Mouse (Mus musculus): Measurements from ENCODE around the gene Carm1. TPM values are rescaled to one million over a fixed set of nuclear protein-coding genes. Genes with fewer than 3 reads are reported as not detected.

Gene Carm1
- polyA plus RNA-seq, 1 experiment from 2014 or later: 32.1 TPM

- Histone ChIP-seq H3K4me3 (ENCODE audit: low read length) (no peak overlapping the region), H3K9ac (replicated peaks; ENCODE audit: low read length) (no peak overlapping the region), H3K4me2 (replicated peaks; ENCODE audit: low read depth, low read length) (no peak overlapping the region), H3K4me1 (ENCODE audit: insufficient read depth, low read length) (no peaks in the 10 kb centered on the region), H3K36me3 (ENCODE audit: insufficient read depth, low read length) (peaks cover 34% of the 10 kb centered on the region), H3K27ac (ENCODE audit: low read length) (no peak overlapping the region), H3K9me3 (ENCODE audit: low read length) (no peaks in the 10 kb centered on the region), H3K27me3 (ENCODE audit: insufficient read depth, low read length) (no peaks in the 10 kb centered on the region)
- ATAC-seq (ENCODE audit: low FRiP score, low TSS enrichment): no peak
- WGBS: 56% methylated on average over 8 of the region's 8 CpGs
These were observed 22.1 kb downstream of the Carm1 start for GRCm38 (mm10) chr9:21568657-21569255.

- Histone ChIP-seq H3K9ac (replicated peaks; ENCODE audit: low read length) (no peak overlapping the region), H3K9me3 (ENCODE audit: low read length) (no peaks in the 10 kb centered on the region), H3K36me3 (ENCODE audit: insufficient read depth, low read length) (peaks cover 66% of the 10 kb centered on the region), H3K4me3 (ENCODE audit: low read length) (no peak overlapping the region), H3K27me3 (ENCODE audit: insufficient read depth, low read length) (no peaks in the 10 kb centered on the region), H3K4me2 (replicated peaks; ENCODE audit: low read depth, low read length) (no peak overlapping the region), H3K27ac (ENCODE audit: low read length) (no peak overlapping the region), H3K4me1 (ENCODE audit: insufficient read depth, low read length) (no peaks in the 10 kb centered on the region)
- ATAC-seq (ENCODE audit: low FRiP score, low TSS enrichment): no peak
- 95% methylated on average over 8 of the region's 8 CpGs for WGBS
These were observed 27.5 kb downstream of the Carm1 start for GRCm38 (mm10) chr9:21574012-21574801.

- WGBS: 87% methylated on average over 10 of the region's 10 CpGs
- no peak overlapping the region for H3K4me3 ChIP-seq (ENCODE audit: low read length)
- no peaks in the 10 kb centered on the region for H3K9me3 ChIP-seq (ENCODE audit: low read length)
- 0 out of 2 replicates have a peak, but pooled peaks have one; percentile 20 for ATAC-seq (ENCODE audit: low FRiP score, low TSS enrichment)
- no peaks in the 10 kb centered on the region for H3K27me3 ChIP-seq (ENCODE audit: insufficient read depth, low read length)
- no peak overlapping the region for H3K4me2 ChIP-seq (replicated peaks; ENCODE audit: low read depth, low read length)
- H3K4me1 ChIP-seq (ENCODE audit: insufficient read depth, low read length): no peaks in the 10 kb centered on the region
- no peak overlapping the region for H3K9ac ChIP-seq (replicated peaks; ENCODE audit: low read length)
- no peak overlapping the region for H3K27ac ChIP-seq (ENCODE audit: low read length)
- peaks cover 57% of the 10 kb centered on the region for H3K36me3 ChIP-seq (ENCODE audit: insufficient read depth, low read length)
These were observed 28.6 kb downstream of the Carm1 start for GRCm38 (mm10) chr9:21575253-21575652.

GRCm38 (mm10) chr9:21576286-21576685, 29.6 kb downstream of the Carm1 start:
- Histone ChIP-seq H3K27me3 (ENCODE audit: insufficient read depth, low read length) (no peaks in the 10 kb centered on the region), H3K4me3 (ENCODE audit: low read length) (no peak overlapping the region), H3K4me2 (replicated peaks; ENCODE audit: low read depth, low read length) (no peak overlapping the region), H3K9ac (replicated peaks; ENCODE audit: low read length) (no peak overlapping the region), H3K4me1 (ENCODE audit: insufficient read depth, low read length) (no peaks in the 10 kb centered on the region), H3K36me3 (ENCODE audit: insufficient read depth, low read length) (peaks cover 57% of the 10 kb centered on the region), H3K27ac (ENCODE audit: low read length) (no peak overlapping the region), H3K9me3 (ENCODE audit: low read length) (no peaks in the 10 kb centered on the region)
- WGBS: 100% methylated on average over 1 of the region's 1 CpGs
- no peak for ATAC-seq (ENCODE audit: low FRiP score, low TSS enrichment)

- no peak overlapping the region for H3K27ac ChIP-seq (ENCODE audit: low read length)
These were observed 31.5 kb downstream of the Carm1 start for GRCm38 (mm10) chr9:21578226-21578625.

GRCm38 (mm10) chr9:21585401-21585800, 38.7 kb downstream of the Carm1 start:
- 92% methylated on average over 1 of the region's 1 CpGs for WGBS
- Histone ChIP-seq H3K27me3 (ENCODE audit: insufficient read depth, low read length) (no peaks in the 10 kb centered on the region), H3K4me3 (ENCODE audit: low read length) (no peak overlapping the region), H3K9ac (replicated peaks; ENCODE audit: low read length) (no peak overlapping the region), H3K4me1 (ENCODE audit: insufficient read depth, low read length) (no peaks in the 10 kb centered on the region), H3K4me2 (replicated peaks; ENCODE audit: low read depth, low read length) (no peak overlapping the region), H3K27ac (ENCODE audit: low read length) (no peak overlapping the region), H3K36me3 (ENCODE audit: insufficient read depth, low read length) (peaks cover 87% of the 10 kb centered on the region), H3K9me3 (ENCODE audit: low read length) (no peaks in the 10 kb centered on the region)
- ATAC-seq (ENCODE audit: low FRiP score, low TSS enrichment): no peak

More at GRCm38 (mm10) chr9:21578226-21578625, 31.5 kb downstream of the Carm1 start:
- H3K9ac ChIP-seq (replicated peaks; ENCODE audit: low read length): no peak overlapping the region
- no peaks in the 10 kb centered on the region for H3K4me1 ChIP-seq (ENCODE audit: insufficient read depth, low read length)
- no peak for ATAC-seq (ENCODE audit: low FRiP score, low TSS enrichment)
- no peaks in the 10 kb centered on the region for H3K9me3 ChIP-seq (ENCODE audit: low read length)
- WGBS: 80% methylated on average over 3 of the region's 3 CpGs
- no peak overlapping the region for H3K4me3 ChIP-seq (ENCODE audit: low read length)
- H3K27me3 ChIP-seq (ENCODE audit: insufficient read depth, low read length): no peaks in the 10 kb centered on the region
- no peak overlapping the region for H3K4me2 ChIP-seq (replicated peaks; ENCODE audit: low read depth, low read length)
- peaks cover 61% of the 10 kb centered on the region for H3K36me3 ChIP-seq (ENCODE audit: insufficient read depth, low read length)

GRCm38 (mm10) chr9:21587678-21588349, 41.1 kb downstream of the Carm1 start:
- H3K4me1 ChIP-seq (ENCODE audit: insufficient read depth, low read length): peaks cover 11% of the 10 kb centered on the region
- H3K27me3 ChIP-seq (ENCODE audit: insufficient read depth, low read length): no peaks in the 10 kb centered on the region
- no peak overlapping the region for H3K27ac ChIP-seq (ENCODE audit: low read length)
- H3K4me3 ChIP-seq (ENCODE audit: low read length): no peak overlapping the region
- no peak overlapping the region for H3K9ac ChIP-seq (replicated peaks; ENCODE audit: low read length)
- no peak for ATAC-seq (ENCODE audit: low FRiP score, low TSS enrichment)
- H3K4me2 ChIP-seq (replicated peaks; ENCODE audit: low read depth, low read length): no peak overlapping the region
- H3K36me3 ChIP-seq (ENCODE audit: insufficient read depth, low read length): peaks cover 67% of the 10 kb centered on the region
- H3K9me3 ChIP-seq (ENCODE audit: low read length): no peaks in the 10 kb centered on the region
- 84% methylated on average over 23 of the region's 23 CpGs for WGBS

- H3K9me3 ChIP-seq (ENCODE audit: low read length): no peaks in the 10 kb centered on the region
- H3K36me3 ChIP-seq (ENCODE audit: insufficient read depth, low read length): peaks cover 62% of the 10 kb centered on the region
- no peaks in the 10 kb centered on the region for H3K27me3 ChIP-seq (ENCODE audit: insufficient read depth, low read length)
- WGBS: 91% methylated on average over 8 of the region's 8 CpGs
- H3K9ac ChIP-seq (replicated peaks; ENCODE audit: low read length): no peak overlapping the region
- no peak for ATAC-seq (ENCODE audit: low FRiP score, low TSS enrichment)
- no peak overlapping the region for H3K27ac ChIP-seq (ENCODE audit: low read length)
- H3K4me2 ChIP-seq (replicated peaks; ENCODE audit: low read depth, low read length): no peak overlapping the region
- H3K4me3 ChIP-seq (ENCODE audit: low read length): no peak overlapping the region
- H3K4me1 ChIP-seq (ENCODE audit: insufficient read depth, low read length): peaks cover 11% of the 10 kb centered on the region
These were observed 41.7 kb downstream of the Carm1 start for GRCm38 (mm10) chr9:21588350-21588749.

GRCm38 (mm10) chr9:21589538-21589937, 42.8 kb downstream of the Carm1 start:
- Histone ChIP-seq H3K9me3 (ENCODE audit: low read length) (no peaks in the 10 kb centered on the region), H3K4me1 (ENCODE audit: insufficient read depth, low read length) (peaks cover 22% of the 10 kb centered on the region), H3K9ac (replicated peaks; ENCODE audit: low read length) (no peak overlapping the region), H3K27me3 (ENCODE audit: insufficient read depth, low read length) (no peaks in the 10 kb centered on the region), H3K27ac (ENCODE audit: low read length) (no peak overlapping the region), H3K4me2 (replicated peaks; ENCODE audit: low read depth, low read length) (no peak overlapping the region), H3K36me3 (ENCODE audit: insufficient read depth, low read length) (peaks cover 54% of the 10 kb centered on the region), H3K4me3 (ENCODE audit: low read length) (no peak overlapping the region)
- ATAC-seq (ENCODE audit: low FRiP score, low TSS enrichment): no peak
- 96% methylated on average over 5 of the region's 5 CpGs for WGBS
